Mouse (Mus musculus) hindbrain, postnatal 0 days (tissue): Measurements from ENCODE around the gene Polr2h. TPM values are rescaled to one million over a fixed set of nuclear protein-coding genes. Genes with fewer than 3 reads are reported as not detected.
A peak's percentile ranks its signal among the peaks of the same experiment; 100 is the strongest.

Experiments
- ATAC-seq: fragments of 200-750 bp; cut with Nextera tagmentation; 2 replicates; pipeline ENCODE4 v1.8.0; 2017; ENCODE audit warnings: mild to moderate bottlenecking, moderate TSS enrichment, moderate library complexity
- DNase-seq: peaks from one replicate; pipeline ENCODE4 v3.0.0-alpha.2; 2015; ENCODE audit warnings: low spot score
- H3K27ac ChIP-seq: fragments of 300-500 bp; sonication (generic); 2 replicates; pipeline ENCODE4 v1.5.1; 2014; ENCODE audit warnings: mild to moderate bottlenecking
- H3K27me3 ChIP-seq: fragments of 300-500 bp; sonication (generic); 2 replicates; pipeline ENCODE4 v1.6.1; 2014; ENCODE audit warnings: low read length, mixed read lengths; ENCODE audit not compliant: insufficient read depth
- H3K36me3 ChIP-seq: fragments of 300-500 bp; sonication (generic); 2 replicates; pipeline ENCODE4 v1.6.1; 2014; ENCODE audit warnings: low read length, mixed read lengths; ENCODE audit not compliant: insufficient read depth
- H3K4me1 ChIP-seq: fragments of 300-500 bp; sonication (generic); 2 replicates; pipeline ENCODE4 v1.6.1; 2014; ENCODE audit warnings: antibody characterized with exemption, low read length, mixed read lengths; ENCODE audit not compliant: insufficient read depth
- H3K4me2 ChIP-seq: fragments of 300-500 bp; sonication (generic); 2 replicates; pipeline ENCODE4 v1.6.1; 2014; ENCODE audit warnings: low read depth, mild to moderate bottlenecking, low read length, moderate library complexity, mixed read lengths
- H3K4me3 ChIP-seq: fragments of 300-500 bp; sonication (generic); 2 replicates; pipeline ENCODE4 v1.5.1; 2014; ENCODE audit warnings: low read length
- H3K9ac ChIP-seq: fragments of 300-500 bp; sonication (generic); replicated peaks from 2 replicates; pipeline ENCODE4 v1.6.1; 2014; ENCODE audit warnings: mild to moderate bottlenecking, low read length, moderate library complexity, mixed read lengths
- H3K9me3 ChIP-seq: fragments of 300-500 bp; sonication (generic); 2 replicates; pipeline ENCODE4 v1.6.1; 2016; ENCODE audit warnings: low read length, mixed read lengths
- CTCF ChIP-seq: IDR thresholded peaks from 2 replicates; pipeline ENCODE4 v1.5.1; 2016; ENCODE audit warnings: antibody characterized with exemption, control low read depth, low read depth
- WGBS: fragments of 180-500 bp; shearing (Covaris S2); extraction: QIAGEN DNeasy Blood & Tissue Kit; methylation state at CpG from one replicate; pipeline ENCODE4 v1.1.7; 2014; 5-methylcytosine and 5-hydroxymethylcytosine counted together
- polyA plus RNA-seq: library from polyadenylated mRNA; unstranded; fragments of >200 nt; fragmentation: Nextera tagmentation; extraction: Ambion mirVana; gene quantifications from 2 replicates; pipeline ENCODE4 v1.2.1, GENCODE M21; 2015
- total RNA-seq: library from RNA; depleted of rRNA; stranded (reverse); fragments of >200 nt; gene quantifications from 2 replicates; pipeline ENCODE4 v1.2.3, GENCODE M21; 2014

The Polr2h gene
- total and polyA plus RNA-seq, 2 experiments from 2014 or later, result 25.5 to 90.8 TPM

- WGBS, result 71% methylated on average over 1 of the region's 1 CpGs
Measured at GRCm38 (mm10) chr16:20726384-20726783, 8.9 kb downstream of the Polr2h start.

GRCm38 (mm10) chr16:20730293-20730711 lies 12.8 kb downstream of the Polr2h start:
- peaks cover 4% of the 10 kb centered on the region; the same call in 1 of the 2 replicates for H3K4me1 ChIP-seq
- H3K36me3 ChIP-seq, result no peaks in the 10 kb centered on the region
- no peak for ATAC-seq
- TF ChIP-seq CTCF, result no peak
- H3K4me3 ChIP-seq, result no peak overlapping the region
- no peak overlapping the region for H3K27ac ChIP-seq
- no peaks in the 10 kb centered on the region for H3K27me3 ChIP-seq
- DNase-seq, result no peak
- H3K9me3 ChIP-seq, result no peaks in the 10 kb centered on the region
- no peak overlapping the region for H3K9ac ChIP-seq
- WGBS, result 46% methylated on average over 5 of the region's 5 CpGs
- no peak overlapping the region for H3K4me2 ChIP-seq

More at GRCm38 (mm10) chr16:20726384-20726783, 8.9 kb downstream of the Polr2h start:
- Histone ChIP-seq H3K4me2 (no peak overlapping the region), H3K27me3 (no peaks in the 10 kb centered on the region), H3K9ac (no peak overlapping the region), H3K9me3 (no peaks in the 10 kb centered on the region), H3K4me1 (no peaks in the 10 kb centered on the region), H3K4me3 (no peak overlapping the region), H3K36me3 (0 out of 2 replicates have a peak, but pooled peaks cover 3% of the 10 kb centered on the region), H3K27ac (no peak overlapping the region)
- TF ChIP-seq CTCF, result no peak
- ATAC-seq (no peak), DNase-seq (no peak)

- WGBS, result 68% methylated on average over 5 of the region's 5 CpGs
- ATAC-seq, result no peak
- TF ChIP-seq CTCF, result no peak
- H3K27ac ChIP-seq, result peak overlapping the region; percentile 85; the same call in 1 of the 2 replicates
- H3K36me3 ChIP-seq, result 0 out of 2 replicates have a peak, but pooled peaks cover 4% of the 10 kb centered on the region
- no peak for DNase-seq
- no peaks in the 10 kb centered on the region for H3K9me3 ChIP-seq
- no peaks in the 10 kb centered on the region for H3K27me3 ChIP-seq
- peaks cover 4% of the 10 kb centered on the region; the same call in 1 of the 2 replicates for H3K4me1 ChIP-seq
- H3K4me3 ChIP-seq, result no peak overlapping the region
- no peak overlapping the region for H3K4me2 ChIP-seq
- H3K9ac ChIP-seq, result no peak overlapping the region
Measured at GRCm38 (mm10) chr16:20731688-20732087, 14.2 kb downstream of the Polr2h start.

GRCm38 (mm10) chr16:20732251-20732924 lies 14.9 kb downstream of the Polr2h start:
- TF ChIP-seq CTCF, result peak; percentile 36
- ATAC-seq (peak; percentile 50), DNase-seq (peak; percentile 45)
- peaks cover 4% of the 10 kb centered on the region; the same call in 1 of the 2 replicates for H3K4me1 ChIP-seq
- H3K27ac ChIP-seq, result peak overlapping the region; percentile 85
- H3K4me3 ChIP-seq, result peak overlapping the region; percentile 74
- H3K9ac ChIP-seq, result peak overlapping the region; percentile 86
- H3K9me3 ChIP-seq, result no peaks in the 10 kb centered on the region
- peak overlapping the region; percentile 96 for H3K4me2 ChIP-seq
- under 1% methylated on average over 22 of the region's 30 CpGs for WGBS
- H3K36me3 ChIP-seq, result 0 out of 2 replicates have a peak, but pooled peaks cover 4% of the 10 kb centered on the region
- H3K27me3 ChIP-seq, result no peaks in the 10 kb centered on the region

GRCm38 (mm10) chr16:20732925-20733730 lies 15.7 kb downstream of the Polr2h start, which contains the start of gene Chrd:
Gene Chrd, plus strand, starts transcription at chr16:20733127.
- Histone ChIP-seq H3K27ac (peak within 1 kb of the TSS; percentile 85), H3K4me2 (peak within 1 kb of the TSS; percentile 96), H3K4me3 (peak within 1 kb of the TSS; percentile 74), H3K27me3 (no peaks in the 10 kb centered on the region), H3K4me1 (peaks cover 4% of the 10 kb centered on the region; the same call in 1 of the 2 replicates), H3K36me3 (0 out of 2 replicates have a peak, but pooled peaks cover 4% of the 10 kb centered on the region), H3K9ac (peak within 1 kb of the TSS; percentile 86), H3K9me3 (no peaks in the 10 kb centered on the region)
- no peak for TF ChIP-seq CTCF
- ATAC-seq (peak; percentile 80), DNase-seq (peak; percentile 73)
- WGBS, result 1% methylated on average over 57 of the region's 70 CpGs
